Mouse (Mus musculus): ENCODE results near the gene Phactr1. TPM values are rescaled to one million over a fixed set of nuclear protein-coding genes. Genes with fewer than 3 reads are reported as not detected.
A peak's percentile ranks its signal among the peaks of the same experiment; 100 is the strongest.

Phactr1 gene
- polyA plus RNA-seq, 1 experiment from 2014 or later, result 0.34 TPM

DNA sequence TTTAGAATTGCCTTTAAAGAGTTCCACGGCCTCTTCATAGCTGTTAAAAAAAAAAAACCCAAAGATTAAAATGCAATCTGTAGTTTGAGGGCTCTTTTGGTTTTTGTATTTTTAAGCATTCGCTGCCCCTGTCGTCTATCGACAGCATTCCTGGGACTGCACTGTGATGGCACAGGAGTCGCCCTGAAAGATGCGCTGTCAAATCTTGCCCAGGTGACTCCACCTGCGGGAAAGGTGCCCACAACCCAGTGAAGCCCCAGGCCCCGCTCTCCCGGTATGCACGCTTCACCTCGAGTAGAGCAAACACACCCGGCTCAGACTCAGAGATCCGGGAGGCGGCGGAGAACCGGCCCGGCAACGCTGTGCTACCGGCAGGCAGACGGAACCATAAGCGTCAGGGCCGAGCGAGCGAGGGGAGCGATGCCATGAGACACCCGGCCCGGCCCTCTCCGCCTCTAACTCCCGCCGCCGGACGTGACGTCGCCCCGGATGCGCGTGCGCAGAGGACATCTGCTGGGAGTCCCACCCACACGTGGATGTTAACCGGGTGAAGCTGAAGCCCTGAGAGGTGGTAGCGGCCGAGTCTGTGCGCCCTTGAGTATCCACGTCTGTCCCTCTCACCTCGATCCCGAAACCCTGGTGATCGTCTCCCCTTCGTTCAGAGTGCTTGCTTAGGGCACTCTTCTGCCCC, 490.7 kb downstream of the Phactr1 start, which contains the start of gene Tbc1d7:
Gene Tbc1d7 (minus strand): TSS at position 482 of the 691 bp plus-strand sequence.
- Histone ChIP-seq H3K27ac (peak within 1 kb of the TSS; percentile 44), H3K4me3 (ENCODE audit: inconsistent target) (peak within 1 kb of the TSS; percentile 77), H3K36me3 (ENCODE audit: inconsistent target) (no peaks in the 10 kb centered on the region), H3K79me2 (ENCODE audit: inconsistent target) (no peaks in the 10 kb centered on the region)
- WGBS (ENCODE audit: missing documents), result under 1% methylated on average over 48 of the region's 48 CpGs

DNA sequence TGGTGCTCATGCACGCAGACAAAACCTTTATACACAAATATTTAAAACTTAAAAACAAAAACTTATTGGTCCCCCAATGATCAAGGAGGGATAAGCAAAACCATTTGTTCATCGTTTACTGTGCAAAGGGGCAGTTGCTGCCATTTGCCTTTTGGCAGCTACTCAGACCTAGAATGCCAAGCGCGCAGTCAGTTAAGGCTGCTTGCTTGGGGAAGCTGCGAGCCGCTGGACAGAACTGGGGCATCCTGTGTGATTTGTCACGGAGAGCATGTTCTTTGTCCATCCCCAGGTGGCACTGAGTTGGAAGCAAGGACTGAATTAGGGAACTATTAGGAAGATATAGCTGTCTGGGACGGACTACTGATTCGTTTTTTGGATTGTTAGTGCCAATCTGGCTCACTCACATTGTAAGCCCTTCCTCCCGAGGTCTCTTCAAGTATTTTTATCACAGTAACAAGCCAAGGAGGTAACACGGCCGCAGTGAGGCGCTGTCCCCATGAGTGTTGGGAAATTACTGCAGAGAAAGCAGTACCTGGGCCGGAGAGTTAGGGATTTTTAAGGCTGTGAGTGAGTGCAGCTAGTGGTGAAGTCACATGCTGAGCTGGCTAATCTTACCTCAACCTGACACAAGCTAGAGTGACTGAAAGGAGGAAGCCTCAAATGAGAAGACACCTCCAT, 491.8 kb downstream of the Phactr1 start:
- peak overlapping the region; percentile 44; the same call in 1 of the 2 replicates for H3K27ac ChIP-seq
- no peaks in the 10 kb centered on the region for H3K79me2 ChIP-seq (ENCODE audit: inconsistent target)
- H3K36me3 ChIP-seq (ENCODE audit: inconsistent target), result no peaks in the 10 kb centered on the region
- peak overlapping the region; percentile 77 for H3K4me3 ChIP-seq (ENCODE audit: inconsistent target)
- 76% methylated on average over 14 of the region's 14 CpGs for WGBS (ENCODE audit: missing documents)

DNA sequence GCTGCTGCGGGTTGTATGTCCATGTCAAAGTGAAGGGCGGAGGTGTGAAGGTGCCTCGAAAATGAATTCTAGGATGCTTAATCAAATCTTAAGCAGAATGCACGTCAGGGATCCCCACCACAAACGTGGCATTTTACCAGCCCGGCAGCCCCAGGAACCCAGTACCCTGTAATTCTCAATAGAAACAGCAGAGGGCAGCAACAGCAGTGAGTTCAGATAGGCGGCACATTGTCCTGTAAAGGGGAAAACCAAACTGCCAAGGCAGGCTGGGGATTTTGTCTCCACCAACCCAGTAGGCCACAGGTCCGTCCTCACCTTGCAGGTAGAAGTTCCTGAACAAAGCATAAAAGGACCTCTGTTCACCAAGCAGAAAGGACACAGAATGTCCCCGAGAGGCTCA, 492.8 kb downstream of the Phactr1 start:
- H3K27ac ChIP-seq, result no peak overlapping the region
- WGBS (ENCODE audit: missing documents), result 17% methylated on average over 9 of the region's 9 CpGs
- no peaks in the 10 kb centered on the region for H3K79me2 ChIP-seq (ENCODE audit: inconsistent target)
- no peak overlapping the region for H3K4me3 ChIP-seq (ENCODE audit: inconsistent target)
- no peaks in the 10 kb centered on the region for H3K36me3 ChIP-seq (ENCODE audit: inconsistent target)

DNA sequence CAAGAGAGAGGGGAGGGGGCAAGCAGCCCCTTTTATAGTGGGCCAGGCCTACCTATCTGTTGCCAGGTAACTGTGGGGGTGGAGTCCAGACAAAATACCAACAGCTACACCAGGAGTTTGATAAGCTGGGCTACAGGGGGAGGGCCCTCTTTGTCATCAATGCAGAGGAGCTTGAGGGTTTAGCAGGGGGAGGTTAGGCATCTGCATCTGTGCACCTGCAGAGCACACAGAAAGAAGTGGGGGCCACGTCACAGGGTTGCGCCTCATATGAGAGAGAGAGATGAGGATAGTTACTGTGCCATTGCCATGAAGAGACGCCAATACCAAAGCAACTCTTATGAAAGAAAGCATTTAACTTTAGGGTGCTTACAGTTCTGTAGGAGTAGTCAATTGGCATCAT, 496.3 kb downstream of the Phactr1 start:
- WGBS (ENCODE audit: missing documents), result 93% methylated on average over 3 of the region's 3 CpGs
- Histone ChIP-seq H3K27ac (no peak overlapping the region), H3K79me2 (ENCODE audit: inconsistent target) (no peaks in the 10 kb centered on the region), H3K4me3 (ENCODE audit: inconsistent target) (no peak overlapping the region), H3K36me3 (ENCODE audit: inconsistent target) (no peaks in the 10 kb centered on the region)

DNA sequence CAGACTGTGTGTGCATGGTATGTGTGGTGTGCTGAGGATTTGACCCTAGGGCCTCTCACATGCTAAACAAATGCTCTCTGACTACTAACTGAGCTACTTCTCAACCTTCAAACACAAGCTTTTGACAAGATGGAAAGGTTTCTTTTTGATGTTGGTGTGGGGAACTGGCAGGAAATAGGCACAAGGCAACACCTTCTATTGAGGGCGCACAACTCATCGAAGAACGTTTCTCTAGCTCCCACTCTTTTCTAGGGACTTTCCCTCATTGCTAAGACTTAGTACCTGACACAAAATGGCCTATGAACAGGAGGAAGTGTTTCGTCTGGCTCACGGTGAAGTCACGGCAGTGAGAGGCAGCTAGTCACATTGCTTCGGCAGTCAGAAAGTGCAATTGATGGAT, 496.9 kb downstream of the Phactr1 start:
- H3K79me2 ChIP-seq (ENCODE audit: inconsistent target), result no peaks in the 10 kb centered on the region
- WGBS (ENCODE audit: missing documents), result 79% methylated on average over 7 of the region's 7 CpGs
- no peak overlapping the region for H3K27ac ChIP-seq
- H3K36me3 ChIP-seq (ENCODE audit: inconsistent target), result no peaks in the 10 kb centered on the region
- H3K4me3 ChIP-seq (ENCODE audit: inconsistent target), result no peak overlapping the region

DNA sequence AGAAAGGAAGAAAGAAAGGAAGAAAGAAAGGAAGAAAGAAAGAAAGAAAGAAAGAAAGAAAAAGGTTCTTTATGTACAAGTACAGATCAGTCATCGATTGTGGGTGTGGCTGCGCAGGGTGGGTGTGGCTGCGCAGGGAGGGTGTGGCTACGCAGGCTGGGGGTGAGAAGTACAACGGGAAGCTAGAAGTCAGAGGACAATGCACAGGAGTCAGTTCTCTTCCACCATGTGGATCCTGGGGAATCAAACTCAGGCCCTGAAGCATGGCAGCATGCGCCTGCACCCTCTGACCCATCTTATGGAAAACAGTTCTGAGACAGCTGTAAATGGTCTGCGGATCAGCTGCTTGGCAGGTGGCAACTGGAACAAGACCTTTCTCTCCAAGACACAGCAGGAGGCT, 500.7 kb downstream of the Phactr1 start:
- no peak overlapping the region for H3K27ac ChIP-seq
- H3K36me3 ChIP-seq (ENCODE audit: inconsistent target), result no peaks in the 10 kb centered on the region
- 89% methylated on average over 7 of the region's 7 CpGs for WGBS (ENCODE audit: missing documents)
- no peaks in the 10 kb centered on the region for H3K79me2 ChIP-seq (ENCODE audit: inconsistent target)
- no peak overlapping the region for H3K4me3 ChIP-seq (ENCODE audit: inconsistent target)

DNA sequence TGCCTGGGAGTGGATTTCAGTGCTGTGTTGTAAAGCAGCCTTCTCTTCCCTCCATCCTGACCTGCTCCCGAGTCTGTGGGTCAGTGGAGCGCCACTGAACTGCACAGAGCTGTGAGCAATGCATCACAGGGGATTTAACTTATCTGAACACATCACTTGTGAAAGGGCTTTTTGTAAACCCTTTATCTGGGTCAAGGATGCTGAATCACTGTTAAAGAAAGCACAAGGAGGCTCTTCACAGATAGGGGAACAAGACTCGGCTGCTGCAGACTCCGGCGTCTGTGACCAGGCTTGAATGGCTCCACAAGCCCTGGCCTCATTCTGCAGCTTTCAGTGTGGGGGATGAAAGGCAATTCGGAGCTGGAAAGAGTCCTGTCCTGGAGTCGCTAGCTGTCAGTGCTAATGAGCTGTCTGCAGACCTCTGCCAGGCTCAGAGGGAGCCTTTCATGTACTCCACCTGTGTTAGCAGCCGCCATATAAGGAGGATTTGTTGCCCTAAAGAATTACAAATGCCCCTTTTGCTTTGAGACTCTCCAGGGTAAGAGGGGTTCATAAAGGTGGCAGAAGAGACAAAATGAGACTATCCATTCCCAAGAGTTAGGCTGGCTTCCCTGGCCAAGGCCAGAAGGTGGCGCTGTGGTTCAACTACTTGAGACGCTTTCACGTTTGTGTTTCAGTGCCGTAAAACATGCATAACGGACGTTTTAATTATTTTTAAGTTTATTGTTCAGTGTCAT, 502.2 kb downstream of the Phactr1 start:
- H3K4me3 ChIP-seq (ENCODE audit: inconsistent target), result no peak overlapping the region
- H3K79me2 ChIP-seq (ENCODE audit: inconsistent target), result no peaks in the 10 kb centered on the region
- H3K36me3 ChIP-seq (ENCODE audit: inconsistent target), result no peaks in the 10 kb centered on the region
- H3K27ac ChIP-seq, result no peak overlapping the region
- 24% methylated on average over 13 of the region's 14 CpGs for WGBS (ENCODE audit: missing documents)

DNA sequence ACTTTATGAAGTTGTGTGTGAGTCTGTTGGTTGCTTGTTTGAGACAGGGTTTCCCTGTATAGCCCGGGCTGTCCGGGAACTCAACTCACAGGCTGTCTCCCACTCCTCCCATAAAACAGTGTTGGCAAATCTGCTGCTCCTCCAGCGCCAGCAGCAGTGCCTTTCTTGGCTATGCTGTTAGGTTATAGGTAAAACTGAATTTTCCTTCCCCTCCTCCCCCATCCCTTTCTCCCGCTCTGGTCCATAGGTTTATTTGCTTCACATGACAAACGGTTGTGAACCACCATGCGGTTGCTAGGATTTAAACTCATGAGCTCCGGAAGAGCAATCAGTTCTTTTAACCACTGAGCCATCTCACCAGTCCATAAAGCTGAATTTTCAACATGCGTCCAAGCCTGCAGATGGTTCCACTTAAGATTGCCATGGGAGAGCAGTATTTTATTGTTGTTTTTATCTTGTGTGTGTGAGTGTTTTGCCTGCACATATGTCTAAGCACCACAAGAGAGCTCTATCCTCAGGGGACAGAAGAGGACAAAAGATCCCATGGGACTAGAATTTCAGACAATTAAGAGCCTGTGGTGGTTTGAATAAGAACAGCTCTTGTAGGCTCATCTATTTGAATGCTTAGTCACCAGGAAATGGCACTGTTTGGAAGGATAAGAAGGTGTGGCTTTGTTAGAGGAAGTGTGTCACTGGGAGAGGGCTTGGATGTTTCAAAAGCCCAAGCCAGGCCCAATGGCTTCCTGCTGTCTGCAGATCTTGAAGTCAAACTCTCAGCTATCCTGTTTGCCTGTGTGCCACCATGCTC, 503.0 kb downstream of the Phactr1 start:
- no peaks in the 10 kb centered on the region for H3K79me2 ChIP-seq (ENCODE audit: inconsistent target)
- WGBS (ENCODE audit: missing documents), result 75% methylated on average over 8 of the region's 8 CpGs
- no peak overlapping the region for H3K27ac ChIP-seq
- H3K36me3 ChIP-seq (ENCODE audit: inconsistent target), result no peaks in the 10 kb centered on the region
- no peak overlapping the region for H3K4me3 ChIP-seq (ENCODE audit: inconsistent target)

DNA sequence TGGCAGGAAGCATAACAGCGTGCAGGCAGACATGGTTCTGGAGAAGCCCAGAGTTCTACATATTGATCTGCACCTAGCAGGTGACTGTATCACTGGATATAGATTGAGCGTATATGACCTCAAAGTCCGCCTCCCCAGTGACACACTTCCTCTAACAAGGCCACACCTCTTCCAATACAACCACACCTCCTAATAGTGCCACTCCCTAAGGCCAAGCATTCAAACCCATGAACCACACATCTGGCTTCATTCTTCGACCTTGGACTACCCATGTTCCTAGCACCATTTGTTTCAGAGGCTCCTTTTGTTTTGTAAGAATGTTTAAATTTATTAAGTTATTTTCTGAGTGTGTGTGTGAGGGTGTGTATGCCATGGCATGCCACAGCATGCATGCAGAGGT, 507.3 kb downstream of the Phactr1 start:
- H3K36me3 ChIP-seq (ENCODE audit: inconsistent target), result no peaks in the 10 kb centered on the region
- H3K79me2 ChIP-seq (ENCODE audit: inconsistent target), result no peaks in the 10 kb centered on the region
- H3K4me3 ChIP-seq (ENCODE audit: inconsistent target), result no peak overlapping the region
- no peak overlapping the region for H3K27ac ChIP-seq
- 91% methylated on average over 4 of the region's 4 CpGs for WGBS (ENCODE audit: missing documents)
